Mouse (Mus musculus) ES-Bruce4 (cell line): ENCODE data around the gene Adamtsl1.

Experiments used
- CTCF ChIP-seq: IDR thresholded peaks from one replicate; pipeline ENCODE4 v1.8.1; 2011; ENCODE audit warnings: low read depth, low read length
- POLR2A ChIP-seq: IDR thresholded peaks from one replicate; pipeline ENCODE4 v1.8.1; 2011; ENCODE audit warnings: low read length; ENCODE audit not compliant: insufficient read depth

DNA sequence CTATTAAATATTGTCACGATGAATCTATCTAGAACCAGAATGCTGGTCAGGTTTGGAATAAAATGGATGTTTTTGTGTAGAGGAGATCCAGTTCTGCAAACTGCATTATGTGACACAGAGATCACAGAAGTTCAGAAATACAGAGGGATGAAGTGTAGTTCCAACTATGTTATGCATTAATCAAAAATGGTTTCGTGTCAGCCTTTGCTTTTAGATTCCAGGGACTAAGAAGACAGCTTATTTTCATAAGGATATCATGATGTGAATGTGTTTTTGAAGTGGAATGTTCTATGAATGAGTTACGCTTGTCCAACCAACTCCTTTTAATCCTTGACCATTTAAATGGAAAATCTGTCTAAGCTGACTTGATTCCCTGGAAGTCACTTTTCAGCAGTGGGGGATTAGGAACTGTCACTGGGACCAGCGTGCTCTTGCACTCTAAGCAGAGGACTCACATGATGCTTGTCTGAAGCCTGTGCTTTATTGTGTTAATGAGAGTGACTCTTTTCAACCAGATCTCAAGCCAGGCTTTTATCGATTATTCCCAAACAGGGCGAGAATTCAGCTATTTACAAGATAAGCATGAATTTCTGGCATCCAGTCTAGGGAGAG lies 269.9 kb downstream of the Adamtsl1 start:
- TF ChIP-seq CTCF: no peak
- no peak for TF ChIP-seq POLR2A
